Mouse (Mus musculus): ENCODE measurements around the gene Lnx1. TPM values are rescaled to one million over a fixed set of nuclear protein-coding genes. Genes with fewer than 3 reads are reported as not detected.

Gene Lnx1
- polyA plus RNA-seq, 1 experiment from 2014 or later, result 5.5 TPM

- no peaks in the 10 kb centered on the region for H3K27me3 ChIP-seq (ENCODE audit: control insufficient read depth, insufficient read depth, low read depth, low read length)
- ATAC-seq (ENCODE audit: low read depth), result peak; percentile 81
- H3K27ac ChIP-seq (ENCODE audit: low read length), result peak overlapping the region; percentile 67
Observed at GRCm38 (mm10) chr5:74688822-74689221, 13.9 kb downstream of the Lnx1 start.

GRCm38 (mm10) chr5:74684944-74685343 is 17.8 kb downstream of the Lnx1 start:
- Histone ChIP-seq H3K27me3 (ENCODE audit: control insufficient read depth, insufficient read depth, low read depth, low read length) (no peaks in the 10 kb centered on the region), H3K36me3 (ENCODE audit: control insufficient read depth, insufficient read depth, low read length) (no peaks in the 10 kb centered on the region), H3K9ac (ENCODE audit: low read length) (no peak overlapping the region), H3K4me3 (ENCODE audit: low read length) (no peak overlapping the region), H3K9me3 (ENCODE audit: control insufficient read depth, low read length) (no peaks in the 10 kb centered on the region), H3K4me1 (replicated peaks; ENCODE audit: control insufficient read depth, insufficient read depth, low read length) (peaks cover 15% of the 10 kb centered on the region), H3K27ac (ENCODE audit: low read length) (no peak overlapping the region), H3K4me2 (ENCODE audit: low read depth, low read length) (no peak overlapping the region)
- ATAC-seq (ENCODE audit: low read depth), result no peak
- WGBS, result 45% methylated on average over 5 of the region's 5 CpGs

More at GRCm38 (mm10) chr5:74688822-74689221, 13.9 kb downstream of the Lnx1 start:
- WGBS, result 8% methylated on average over 2 of the region's 2 CpGs
- peaks cover 21% of the 10 kb centered on the region for H3K4me1 ChIP-seq (replicated peaks; ENCODE audit: control insufficient read depth, insufficient read depth, low read length)
- H3K36me3 ChIP-seq (ENCODE audit: control insufficient read depth, insufficient read depth, low read length), result no peaks in the 10 kb centered on the region
- no peak overlapping the region for H3K4me2 ChIP-seq (ENCODE audit: low read depth, low read length)
- no peak overlapping the region for H3K4me3 ChIP-seq (ENCODE audit: low read length)
- H3K9ac ChIP-seq (ENCODE audit: low read length), result no peak overlapping the region
- no peaks in the 10 kb centered on the region for H3K9me3 ChIP-seq (ENCODE audit: control insufficient read depth, low read length)

GRCm38 (mm10) chr5:74683832-74684231 is 18.9 kb downstream of the Lnx1 start:
- Histone ChIP-seq H3K4me3 (ENCODE audit: low read length) (no peak overlapping the region), H3K27me3 (ENCODE audit: control insufficient read depth, insufficient read depth, low read depth, low read length) (no peaks in the 10 kb centered on the region), H3K9me3 (ENCODE audit: control insufficient read depth, low read length) (no peaks in the 10 kb centered on the region), H3K9ac (ENCODE audit: low read length) (no peak overlapping the region), H3K4me2 (ENCODE audit: low read depth, low read length) (no peak overlapping the region), H3K4me1 (replicated peaks; ENCODE audit: control insufficient read depth, insufficient read depth, low read length) (peaks cover 9% of the 10 kb centered on the region), H3K36me3 (ENCODE audit: control insufficient read depth, insufficient read depth, low read length) (no peaks in the 10 kb centered on the region), H3K27ac (ENCODE audit: low read length) (no peak overlapping the region; the same call in 1 of the 2 replicates)
- ATAC-seq (ENCODE audit: low read depth), result no peak
- 45% methylated on average over 2 of the region's 2 CpGs for WGBS

GRCm38 (mm10) chr5:74682735-74683134 is 20.0 kb downstream of the Lnx1 start:
- H3K27ac ChIP-seq (ENCODE audit: low read length), result no peak overlapping the region
- no peak for ATAC-seq (ENCODE audit: low read depth)
- no peak overlapping the region for H3K4me3 ChIP-seq (ENCODE audit: low read length)
- no peaks in the 10 kb centered on the region for H3K9me3 ChIP-seq (ENCODE audit: control insufficient read depth, low read length)
- 100% methylated on average over 1 of the region's 1 CpGs for WGBS
- no peaks in the 10 kb centered on the region for H3K36me3 ChIP-seq (ENCODE audit: control insufficient read depth, insufficient read depth, low read length)
- peaks cover 4% of the 10 kb centered on the region for H3K4me1 ChIP-seq (replicated peaks; ENCODE audit: control insufficient read depth, insufficient read depth, low read length)
- no peak overlapping the region for H3K4me2 ChIP-seq (ENCODE audit: low read depth, low read length)
- no peaks in the 10 kb centered on the region for H3K27me3 ChIP-seq (ENCODE audit: control insufficient read depth, insufficient read depth, low read depth, low read length)
- H3K9ac ChIP-seq (ENCODE audit: low read length), result no peak overlapping the region

GRCm38 (mm10) chr5:74679631-74680030 is 23.1 kb downstream of the Lnx1 start:
- no peaks in the 10 kb centered on the region for H3K9me3 ChIP-seq (ENCODE audit: control insufficient read depth, low read length)
- H3K4me1 ChIP-seq (replicated peaks; ENCODE audit: control insufficient read depth, insufficient read depth, low read length), result peaks cover 4% of the 10 kb centered on the region

GRCm38 (mm10) chr5:74678693-74679092 is 24.0 kb downstream of the Lnx1 start:
- H3K9me3 ChIP-seq (ENCODE audit: control insufficient read depth, low read length), result no peaks in the 10 kb centered on the region
- 82% methylated on average over 5 of the region's 5 CpGs for WGBS
- no peak for ATAC-seq (ENCODE audit: low read depth)
- H3K9ac ChIP-seq (ENCODE audit: low read length), result no peak overlapping the region
- no peak overlapping the region for H3K4me3 ChIP-seq (ENCODE audit: low read length)
- no peak overlapping the region for H3K27ac ChIP-seq (ENCODE audit: low read length)
- no peak overlapping the region for H3K4me2 ChIP-seq (ENCODE audit: low read depth, low read length)
- H3K36me3 ChIP-seq (ENCODE audit: control insufficient read depth, insufficient read depth, low read length), result no peaks in the 10 kb centered on the region
- peaks cover 3% of the 10 kb centered on the region for H3K4me1 ChIP-seq (replicated peaks; ENCODE audit: control insufficient read depth, insufficient read depth, low read length)
- no peaks in the 10 kb centered on the region for H3K27me3 ChIP-seq (ENCODE audit: control insufficient read depth, insufficient read depth, low read depth, low read length)

More at GRCm38 (mm10) chr5:74679631-74680030, 23.1 kb downstream of the Lnx1 start:
- Histone ChIP-seq H3K4me3 (ENCODE audit: low read length) (no peak overlapping the region), H3K36me3 (ENCODE audit: control insufficient read depth, insufficient read depth, low read length) (no peaks in the 10 kb centered on the region), H3K27ac (ENCODE audit: low read length) (no peak overlapping the region), H3K27me3 (ENCODE audit: control insufficient read depth, insufficient read depth, low read depth, low read length) (no peaks in the 10 kb centered on the region), H3K4me2 (ENCODE audit: low read depth, low read length) (no peak overlapping the region), H3K9ac (ENCODE audit: low read length) (no peak overlapping the region)
- ATAC-seq (ENCODE audit: low read depth), result peak; percentile 36
- WGBS, result 74% methylated on average over 7 of the region's 7 CpGs

GRCm38 (mm10) chr5:74677399-74678338 is 25.0 kb downstream of the Lnx1 start:
- peak; percentile 59; the same call in 1 of the 2 replicates for ATAC-seq (ENCODE audit: low read depth)
- WGBS, result 61% methylated on average over 19 of the region's 19 CpGs
- Histone ChIP-seq H3K27ac (ENCODE audit: low read length) (peak overlapping the region; percentile 4; the same call in 1 of the 2 replicates), H3K36me3 (ENCODE audit: control insufficient read depth, insufficient read depth, low read length) (no peaks in the 10 kb centered on the region), H3K9me3 (ENCODE audit: control insufficient read depth, low read length) (no peaks in the 10 kb centered on the region), H3K4me2 (ENCODE audit: low read depth, low read length) (no peak overlapping the region), H3K27me3 (ENCODE audit: control insufficient read depth, insufficient read depth, low read depth, low read length) (no peaks in the 10 kb centered on the region), H3K4me3 (ENCODE audit: low read length) (no peak overlapping the region), H3K4me1 (replicated peaks; ENCODE audit: control insufficient read depth, insufficient read depth, low read length) (no peaks in the 10 kb centered on the region), H3K9ac (ENCODE audit: low read length) (no peak overlapping the region)

- 81% methylated on average over 5 of the region's 5 CpGs for WGBS
- no peak for ATAC-seq (ENCODE audit: low read depth)
Observed at GRCm38 (mm10) chr5:74672556-74672955, 30.2 kb downstream of the Lnx1 start.

GRCm38 (mm10) chr5:74670877-74671276 is 31.8 kb downstream of the Lnx1 start:
- H3K9me3 ChIP-seq (ENCODE audit: control insufficient read depth, low read length), result no peaks in the 10 kb centered on the region
- H3K4me2 ChIP-seq (ENCODE audit: low read depth, low read length), result no peak overlapping the region
- H3K4me3 ChIP-seq (ENCODE audit: low read length), result no peak overlapping the region
- no peaks in the 10 kb centered on the region for H3K36me3 ChIP-seq (ENCODE audit: control insufficient read depth, insufficient read depth, low read length)
- H3K27me3 ChIP-seq (ENCODE audit: control insufficient read depth, insufficient read depth, low read depth, low read length), result no peaks in the 10 kb centered on the region
- peak; percentile 41; the same call in 1 of the 2 replicates for ATAC-seq (ENCODE audit: low read depth)
- no peak overlapping the region; the same call in 1 of the 2 replicates for H3K27ac ChIP-seq (ENCODE audit: low read length)
- peaks cover 4% of the 10 kb centered on the region; the same call in 1 of the 2 replicates for H3K4me1 ChIP-seq (replicated peaks; ENCODE audit: control insufficient read depth, insufficient read depth, low read length)
- no peak overlapping the region for H3K9ac ChIP-seq (ENCODE audit: low read length)
- WGBS, result 53% methylated on average over 3 of the region's 3 CpGs

More at GRCm38 (mm10) chr5:74672556-74672955, 30.2 kb downstream of the Lnx1 start:
- Histone ChIP-seq H3K27me3 (ENCODE audit: control insufficient read depth, insufficient read depth, low read depth, low read length) (no peaks in the 10 kb centered on the region), H3K27ac (ENCODE audit: low read length) (no peak overlapping the region), H3K4me3 (ENCODE audit: low read length) (no peak overlapping the region), H3K36me3 (ENCODE audit: control insufficient read depth, insufficient read depth, low read length) (no peaks in the 10 kb centered on the region), H3K9ac (ENCODE audit: low read length) (no peak overlapping the region), H3K9me3 (ENCODE audit: control insufficient read depth, low read length) (no peaks in the 10 kb centered on the region), H3K4me2 (ENCODE audit: low read depth, low read length) (no peak overlapping the region), H3K4me1 (replicated peaks; ENCODE audit: control insufficient read depth, insufficient read depth, low read length) (no peaks in the 10 kb centered on the region)
